Mouse (Mus musculus): Measurements from ENCODE around the gene Tshb. TPM values are rescaled to one million over a fixed set of nuclear protein-coding genes. Genes with fewer than 3 reads are reported as not detected.
A peak's percentile ranks its signal among the peaks of the same experiment; 100 is the strongest.

Tshb gene
- total RNA-seq, 2 experiments from 2014 or later: not detected

DNA sequence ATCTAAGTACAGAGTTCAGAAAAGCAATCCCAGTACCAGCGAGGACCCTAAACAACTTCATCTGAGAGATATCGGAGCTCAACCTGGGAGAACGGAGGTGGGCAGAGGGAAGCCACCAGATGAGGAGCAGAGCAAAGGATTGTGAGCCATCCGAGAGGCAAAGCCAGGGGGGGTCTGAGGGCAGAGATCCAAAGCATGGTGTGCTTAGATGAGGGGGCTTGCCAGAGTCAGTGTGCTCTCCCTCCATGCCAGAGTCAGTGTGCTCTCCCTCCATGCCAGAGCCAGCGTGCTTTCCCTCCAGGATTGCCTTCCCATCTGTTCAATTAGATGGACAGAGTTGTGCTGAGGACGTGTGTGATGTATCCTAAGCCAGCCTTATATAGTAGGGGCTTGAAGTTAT is 45.4 kb downstream of the Tshb start:
- no peak for DNase-seq

DNA sequence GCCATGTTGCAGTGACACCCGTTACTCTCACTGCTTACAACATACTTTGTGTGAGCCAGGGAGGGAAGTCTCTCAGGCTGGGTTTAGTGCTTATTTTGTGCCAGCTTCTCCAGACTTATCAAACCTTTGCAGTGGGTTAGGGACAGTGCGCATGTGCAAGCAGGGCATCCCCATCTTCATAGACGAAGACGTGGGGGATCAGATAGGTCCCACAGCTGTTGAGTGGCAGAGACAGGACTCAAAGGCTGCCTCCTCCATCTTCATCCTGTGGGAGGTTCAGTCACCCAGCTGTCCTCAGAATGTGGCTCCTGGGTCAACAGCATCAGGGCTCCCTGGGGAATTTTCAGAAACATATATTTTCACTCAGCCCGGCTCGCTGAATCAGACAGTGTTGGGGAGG is 46.1 kb downstream of the Tshb start:
- no peak for DNase-seq

DNA sequence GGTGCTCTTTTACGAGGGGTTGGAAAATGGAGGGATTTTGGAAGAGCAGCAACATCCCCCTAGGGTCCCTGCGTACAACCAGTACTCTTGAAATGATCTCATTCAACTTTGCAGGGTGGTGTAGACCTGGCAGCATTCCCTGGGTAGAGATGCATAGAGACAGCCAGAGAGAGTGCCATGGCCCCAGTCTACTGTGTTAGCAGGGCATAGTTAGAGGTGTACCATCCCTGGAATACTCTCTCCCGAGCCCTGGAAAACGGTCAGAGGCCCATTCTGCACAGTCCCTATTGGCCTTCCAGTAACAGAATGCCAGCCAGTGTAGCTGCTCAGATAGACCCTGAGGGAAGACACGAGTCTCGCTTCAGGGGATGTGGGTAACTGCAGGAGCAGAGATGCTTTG is 46.9 kb downstream of the Tshb start:
- DNase-seq: no peak

DNA sequence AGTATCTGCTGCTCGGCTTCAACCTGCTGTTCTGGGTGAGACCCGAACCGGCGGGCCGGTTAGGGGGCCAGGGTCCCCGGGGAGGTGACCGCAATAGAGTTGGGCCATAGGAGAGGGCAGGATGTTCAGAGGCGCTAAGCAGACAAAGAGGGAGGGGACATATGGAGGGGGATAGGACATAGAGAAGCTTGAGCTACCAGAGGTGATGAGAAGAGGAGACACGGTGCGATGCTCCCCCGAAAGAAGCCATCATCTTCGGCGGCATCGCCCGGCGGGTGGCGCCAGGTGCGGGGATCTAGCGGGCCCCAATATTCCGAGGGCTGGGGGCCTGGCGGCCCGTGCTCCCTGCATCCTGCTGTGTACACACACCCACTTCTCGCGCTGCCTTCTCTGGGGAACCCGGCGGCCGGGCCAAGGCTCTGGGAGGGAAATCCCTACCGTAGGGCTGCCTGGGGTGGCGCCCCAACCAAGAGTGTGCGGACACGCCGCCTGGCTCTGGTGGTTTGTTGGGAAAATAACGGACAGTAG is 47.4 kb downstream of the Tshb start:
- DNase-seq: peak; percentile 48 to 63

DNA sequence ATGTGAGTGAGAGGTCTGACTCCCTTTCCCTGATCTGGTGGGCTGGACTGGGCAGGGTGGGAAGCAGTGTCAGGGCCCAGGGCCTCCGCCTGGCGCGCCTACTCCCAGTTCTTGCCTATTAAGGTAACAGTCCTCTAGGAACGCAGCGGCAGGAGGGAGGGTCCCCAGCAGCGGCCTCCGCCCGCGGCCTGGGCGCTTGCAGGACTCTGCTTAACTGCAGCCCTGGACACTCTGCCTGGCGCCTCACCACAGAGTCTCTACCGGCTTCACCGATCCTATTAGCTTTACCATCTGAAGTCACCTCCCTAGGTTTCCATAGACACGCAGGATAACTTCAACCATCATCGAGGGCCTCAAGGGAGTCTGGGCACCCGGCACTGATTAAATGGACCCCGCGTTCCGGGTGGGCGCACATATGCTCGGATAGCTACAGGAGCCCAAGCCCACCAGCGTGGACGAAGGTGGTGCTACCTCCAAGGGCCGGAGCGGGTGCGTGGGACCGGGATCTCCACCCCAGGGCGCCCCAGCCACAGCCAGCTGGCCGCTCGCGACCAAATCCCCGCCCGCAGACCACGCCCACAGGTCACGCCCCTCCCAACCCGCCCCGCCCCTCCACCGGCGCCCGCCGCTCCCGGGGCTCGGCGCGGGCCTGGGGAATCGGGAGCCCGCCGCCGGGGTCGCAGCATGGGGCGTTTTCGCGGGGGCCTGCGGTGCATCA is 48.0 kb downstream of the Tshb start, which contains the start of gene Tspan2:
Gene Tspan2, plus strand, starts transcription at position 217 of the 718 bp plus-strand sequence.
- peak; percentile 77 to 79 for DNase-seq

DNA sequence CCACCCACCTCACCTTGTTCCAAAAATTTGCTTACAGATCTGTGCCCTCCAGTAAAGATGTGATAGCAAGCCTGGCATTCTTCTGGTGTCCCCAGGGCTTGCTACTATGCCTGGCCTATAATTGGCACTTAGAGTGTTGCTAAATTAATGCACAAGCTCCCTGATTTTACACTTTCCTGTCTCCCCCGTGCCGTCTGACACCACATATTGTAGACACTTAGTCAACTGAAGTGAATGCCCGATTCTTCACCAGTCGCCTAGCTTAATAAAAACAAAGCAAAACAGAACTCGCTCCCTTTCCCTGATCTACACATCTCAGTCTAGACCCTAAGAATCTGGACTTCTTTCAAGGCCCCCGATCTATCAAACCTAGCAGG is 48.6 kb downstream of the Tshb start:
- DNase-seq: no peak

DNA sequence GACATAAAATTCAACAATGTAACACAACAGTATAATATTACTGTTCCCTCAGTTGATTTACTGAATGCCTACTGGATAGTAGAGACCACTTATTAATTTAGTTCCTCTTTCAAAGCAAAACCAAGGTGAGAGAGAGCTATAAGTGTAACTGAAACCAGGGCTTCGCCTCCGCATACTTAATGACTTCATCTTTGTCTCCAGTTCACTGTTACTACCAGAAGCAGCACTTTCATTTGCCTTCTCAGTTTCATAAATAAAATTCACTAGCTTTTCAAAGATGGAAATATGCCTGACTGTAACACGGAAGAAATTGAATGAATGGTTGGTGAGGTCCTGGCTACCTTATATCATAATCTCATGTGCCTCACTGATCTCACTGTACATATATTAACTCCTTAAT is 49.5 kb downstream of the Tshb start:
- no peak for DNase-seq

DNA sequence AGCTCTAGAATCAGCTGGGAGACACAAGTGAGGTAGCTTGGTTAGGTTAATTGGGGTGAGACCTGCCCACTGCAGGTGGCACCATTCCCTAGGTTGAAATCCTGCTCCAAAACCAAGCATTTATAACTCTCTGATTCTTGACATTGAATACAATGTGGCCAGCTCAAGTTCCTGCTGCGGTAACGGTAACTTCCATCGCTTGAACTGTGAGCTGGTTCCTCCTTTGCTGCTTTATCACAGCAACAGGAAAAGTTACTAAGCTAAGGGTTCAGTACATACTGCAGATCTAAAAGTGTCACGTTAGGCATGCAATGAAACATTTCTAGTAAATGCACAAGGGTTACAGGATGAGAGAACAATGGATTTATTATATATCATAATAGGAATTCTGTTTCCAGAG is 49.9 kb downstream of the Tshb start:
- DNase-seq: no peak

DNA sequence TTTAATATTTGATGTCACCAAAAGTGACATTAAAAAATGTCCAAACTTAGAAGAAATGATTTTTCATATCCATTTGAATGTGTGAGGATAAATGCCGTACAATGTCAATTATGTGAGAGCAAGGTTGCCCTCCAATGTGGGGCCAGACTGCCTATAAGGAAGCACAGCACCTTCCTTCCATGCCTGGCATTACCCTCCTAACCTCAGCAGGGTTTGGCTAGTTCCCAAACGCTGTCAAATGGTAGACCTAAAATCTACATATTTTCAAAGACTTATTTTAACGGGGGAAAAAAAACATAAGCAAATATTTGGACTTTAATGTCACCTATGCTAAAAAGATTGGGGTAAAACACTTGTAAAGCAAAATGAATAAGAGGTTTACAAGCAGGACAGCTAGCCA is 51.4 kb downstream of the Tshb start:
- DNase-seq: no peak

DNA sequence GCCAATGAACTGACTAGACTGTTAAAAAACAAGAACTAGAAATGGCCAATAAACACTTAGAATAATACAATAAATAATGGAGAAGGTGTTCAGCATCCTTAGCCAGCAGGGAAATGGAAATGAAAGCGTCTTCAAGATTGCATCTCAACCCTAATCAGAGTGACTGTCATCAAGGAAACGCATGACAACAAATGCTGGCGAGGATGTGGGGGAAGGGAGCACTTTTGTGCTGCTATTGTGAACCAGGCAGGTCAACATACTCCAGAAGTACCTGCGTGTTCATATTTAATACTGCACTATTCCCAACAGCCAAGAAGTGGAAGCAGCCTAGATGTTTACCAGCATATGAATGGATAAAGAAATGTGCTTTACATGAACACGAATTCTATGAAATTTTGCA is 53.1 kb downstream of the Tshb start:
- no peak for DNase-seq

Other genes with a start within 250 kb of the Tshb start
- 1 to 10 TPM; 8.1 to 9.9 TPM for gene Tspan2, start 48.2 kb downstream of the Tshb start, total RNA-seq (2021)
- under 1 TPM in 1 of 2 experiments, not detected in 1; 0.25 TPM for gene Sycp1, start 153.4 kb upstream of the Tshb start, total RNA-seq (2021)
- not detected for gene Nr1h5, start 181.4 kb upstream of the Tshb start, total RNA-seq (2021)
- gene Sike1, start 213.0 kb upstream of the Tshb start, total RNA-seq (2021): 10 to 100 TPM; 63.3 to 63.8 TPM
- gene Csde1, start 237.7 kb upstream of the Tshb start, total RNA-seq (2021): 100 to 1,000 TPM; 557 to 574 TPM